Mouse (Mus musculus): Measurements from ENCODE around the gene Mup4. TPM values are rescaled to one million over a fixed set of nuclear protein-coding genes. Genes with fewer than 3 reads are reported as not detected.

Mup4 gene
- total and polyA plus RNA-seq, 3 experiments: not detected

DNA sequence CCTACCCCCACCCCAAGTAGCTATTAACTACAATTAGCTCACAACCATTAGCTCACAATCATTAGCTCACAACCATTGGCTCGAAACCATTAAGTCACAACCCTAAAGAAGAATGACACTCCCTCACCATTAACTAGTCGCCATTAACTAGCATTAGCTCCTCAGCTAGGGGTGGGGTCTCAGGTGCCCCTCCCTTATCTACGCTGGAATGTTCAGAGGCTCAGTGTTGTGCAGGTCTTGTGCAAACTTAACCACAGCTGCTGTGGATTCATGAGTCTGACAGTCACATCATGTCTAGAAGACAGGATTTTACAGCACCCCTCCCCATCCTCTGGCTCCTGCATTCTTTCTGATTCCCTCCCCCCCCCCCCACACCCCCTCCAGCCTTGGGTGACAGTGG lies 32.8 kb downstream of the Mup4 start:
- Histone ChIP-seq H3K36me3 (replicated peaks in 1 of 2; ENCODE audit: control insufficient read depth in 1 of 2, insufficient read depth in 1 of 2, low read length in 1 of 2) (no peaks in the 10 kb centered on the region), H3K9me3 (replicated peaks; ENCODE audit: low read length) (no peaks in the 10 kb centered on the region), H3K4me3 (replicated peaks in 1 of 3; ENCODE audit: low read depth in 2 of 3, low read length in 2 of 3, poor library complexity in 1 of 3) (no peak overlapping the region), H3K4me1 (ENCODE audit: control insufficient read depth in 1 of 2, insufficient read depth in 2 of 2) (peaks cover 0 to 3% of the 10 kb centered on the region in 2 experiments; a peak in 2 of 4 replicates), H3K9ac (ENCODE audit: insufficient read depth, low read depth) (no peak overlapping the region), H3K27me3 (replicated peaks) (peaks cover 18% of the 10 kb centered on the region), H3K27ac (ENCODE audit: insufficient read depth, low read depth) (no peak overlapping the region), H3K79me2 (replicated peaks; ENCODE audit: control insufficient read depth, extremely low read depth, insufficient read depth, poor library complexity, severe bottlenecking) (no peaks in the 10 kb centered on the region), H3K4me2 (ENCODE audit: insufficient read depth, low read depth, poor library complexity, severe bottlenecking) (no peak overlapping the region)
- dilution Hi-C loops (cut with MboI; ENCODE audit: extremely low pct_ligation_motif_present, extremely low pct_unique_long_range_greater_than_20kb, low sequenced_read_pairs) (no loop called here), in situ Hi-C loops (cut with MboI; ENCODE audit: low pct_ligation_motif_present, low pct_unique_long_range_greater_than_20kb, low sequenced_read_pairs) (no loop called here)
- DNase-seq (ENCODE audit: extremely low read depth): no peak
- TF ChIP-seq MEF2A (IDR thresholded peaks at IDR 0.05; ENCODE audit: borderline replicate concordance, low read depth, low read length) (no peak), USF1 (IDR thresholded peaks at IDR 0.05; ENCODE audit: low read depth, low read length) (no peak), TBP (conservative IDR thresholded peaks at IDR 0.05; ENCODE audit: low read depth, low read length) (no peak), E2F4 (IDR thresholded peaks at IDR 0.05; ENCODE audit: insufficient replicate concordance, low read depth, low read length) (no peak), ELF1 (IDR thresholded peaks at IDR 0.05; ENCODE audit: low read depth, low read length) (no peak), ZKSCAN1 (IDR thresholded peaks at IDR 0.05; ENCODE audit: borderline replicate concordance, low read depth, low read length) (no peak), MYC (IDR thresholded peaks at IDR 0.05; ENCODE audit: low read depth, low read length) (no peak), ETS1 (conservative IDR thresholded peaks at IDR 0.05; ENCODE audit: low read depth, low read length) (no peak), KAT2A (IDR thresholded peaks at IDR 0.05; ENCODE audit: insufficient replicate concordance, low read length) (no peak), NRF1 (IDR thresholded peaks at IDR 0.05; ENCODE audit: low read depth, low read length) (no peak), USF2 (conservative IDR thresholded peaks at IDR 0.05; ENCODE audit: low read depth, low read length) (no peak), RAD21 (IDR thresholded peaks at IDR 0.05; ENCODE audit: low read depth, low read length) (no peak), MAX (IDR thresholded peaks at IDR 0.05; ENCODE audit: low read length) (no peak), POLR2A (IDR thresholded peaks at IDR 0.05; ENCODE audit: low read depth, low read length) (no peak), MAFK (IDR thresholded peaks at IDR 0.05; ENCODE audit: insufficient replicate concordance, low read length) (no peak), POLR2AphosphoS2 (IDR thresholded peaks at IDR 0.05; ENCODE audit: low read depth, low read length) (no peak)

DNA sequence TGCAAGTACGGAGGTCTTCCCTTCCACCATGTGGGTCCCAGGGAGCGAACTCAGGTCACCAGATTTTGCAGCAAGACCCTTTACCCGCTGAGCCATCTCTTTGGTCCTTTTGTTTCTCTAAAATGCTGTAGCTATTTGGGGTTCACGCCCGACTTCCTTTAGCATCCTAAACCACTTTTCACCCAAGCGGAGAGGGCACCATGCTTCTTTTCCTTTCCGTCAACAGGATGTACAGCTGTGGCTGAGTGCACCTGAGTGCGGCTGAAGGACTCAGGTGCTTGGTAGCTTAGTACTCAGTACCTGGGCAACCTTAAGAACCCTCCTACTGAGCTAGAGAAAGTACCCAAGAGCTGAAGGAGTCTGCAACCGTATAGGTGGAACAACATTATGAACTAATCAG lies 35.4 kb downstream of the Mup4 start:
- Histone ChIP-seq H3K4me1 (ENCODE audit: control insufficient read depth in 1 of 2, insufficient read depth in 2 of 2) (peaks cover 2 to 3% of the 10 kb centered on the region in 2 experiments; a peak in 2 of 4 replicates), H3K4me2 (ENCODE audit: insufficient read depth, low read depth, poor library complexity, severe bottlenecking) (no peak overlapping the region), H3K79me2 (replicated peaks; ENCODE audit: control insufficient read depth, extremely low read depth, insufficient read depth, poor library complexity, severe bottlenecking) (no peaks in the 10 kb centered on the region), H3K9ac (ENCODE audit: insufficient read depth, low read depth) (no peak overlapping the region), H3K27ac (ENCODE audit: insufficient read depth, low read depth) (no peak overlapping the region), H3K36me3 (replicated peaks in 1 of 2; ENCODE audit: control insufficient read depth in 1 of 2, insufficient read depth in 1 of 2, low read length in 1 of 2) (no peaks in the 10 kb centered on the region), H3K4me3 (replicated peaks in 1 of 3; ENCODE audit: low read depth in 2 of 3, low read length in 2 of 3, poor library complexity in 1 of 3) (no peak overlapping the region), H3K9me3 (replicated peaks; ENCODE audit: low read length) (no peaks in the 10 kb centered on the region), H3K27me3 (replicated peaks) (peaks cover 14% of the 10 kb centered on the region)
- no peak for DNase-seq (ENCODE audit: extremely low read depth)
- in situ Hi-C loops (cut with MboI; ENCODE audit: low pct_ligation_motif_present, low pct_unique_long_range_greater_than_20kb, low sequenced_read_pairs): no loop called here
- dilution Hi-C loops (cut with MboI; ENCODE audit: extremely low pct_ligation_motif_present, extremely low pct_unique_long_range_greater_than_20kb, low sequenced_read_pairs): no loop called here
- no peak for TF ChIP-seq ETS1 (conservative IDR thresholded peaks at IDR 0.05; ENCODE audit: low read depth, low read length)
